Mouse (Mus musculus): ENCODE results near the gene Tnfsf13. TPM values are rescaled to one million over a fixed set of nuclear protein-coding genes. Genes with fewer than 3 reads are reported as not detected.

The Tnfsf13 gene
- polyA plus RNA-seq, 1 experiment: not detected

GRCm38 (mm10) chr11:69635471-69635870 is 50.1 kb downstream of the Tnfsf13 start:
- no peak for TF ChIP-seq GATA1 (IDR thresholded peaks at IDR 0.05; ENCODE audit: low read length)

- TF ChIP-seq GATA1 (IDR thresholded peaks at IDR 0.05; ENCODE audit: low read length): no peak
Observed at GRCm38 (mm10) chr11:69633128-69633866, 52.3 kb downstream of the Tnfsf13 start.

Other genes with a start within 250 kb of the Tnfsf13 start
- 0.01 and 0.02 TPM in 2 replicates for gene Dnah2, start 136.7 kb downstream of the Tnfsf13 start, polyA plus RNA-seq (2012)
- gene Efnb3, start 125.6 kb downstream of the Tnfsf13 start, polyA plus RNA-seq (2012): 0.66 and 0.68 TPM in 2 replicates
- gene Wrap53, start 105.5 kb downstream of the Tnfsf13 start, polyA plus RNA-seq (2012): 11.0 and 23.0 TPM in 2 replicates
- 209 and 211 TPM in 2 replicates for gene Trp53, start 105.4 kb downstream of the Tnfsf13 start, polyA plus RNA-seq (2012)
- gene Atp1b2, start 79.8 kb downstream of the Tnfsf13 start, polyA plus RNA-seq (2012): 69.6 and 87.4 TPM in 2 replicates
- gene Shbg, start 67.9 kb downstream of the Tnfsf13 start, polyA plus RNA-seq (2012): not detected in 2 replicates
- not detected in 2 replicates for gene Sat2, start 63.8 kb downstream of the Tnfsf13 start, polyA plus RNA-seq (2012)
- gene Fxr2, start 52.8 kb downstream of the Tnfsf13 start, polyA plus RNA-seq (2012): 76.6 and 104 TPM in 2 replicates
- 0.30 and 0.49 TPM in 2 replicates for gene Sox15, start 30.5 kb downstream of the Tnfsf13 start, polyA plus RNA-seq (2012)
- gene Mpdu1, start 23.1 kb downstream of the Tnfsf13 start, polyA plus RNA-seq (2012): 24.4 and 30.0 TPM in 2 replicates
- gene Cd68, start 19.6 kb downstream of the Tnfsf13 start, polyA plus RNA-seq (2012): 1.1 and 1.2 TPM in 2 replicates
- 326 and 403 TPM in 2 replicates for gene Eif4a1, start 13.4 kb downstream of the Tnfsf13 start, polyA plus RNA-seq (2012)
- gene Senp3, start 3.7 kb downstream of the Tnfsf13 start, polyA plus RNA-seq (2012): 117 and 153 TPM in 2 replicates
- gene Tnfsf12, start 10.1 kb upstream of the Tnfsf13 start, polyA plus RNA-seq (2012): not detected in 2 replicates
- not detected in 2 replicates for gene Tnfsfm13, start 10.3 kb upstream of the Tnfsf13 start, polyA plus RNA-seq (2012)
- gene Polr2a, start 72.9 kb upstream of the Tnfsf13 start, polyA plus RNA-seq (2012): 65.1 and 65.3 TPM in 2 replicates
- not detected in 2 replicates for gene Slc35g3, start 76.2 kb upstream of the Tnfsf13 start, polyA plus RNA-seq (2012)
- 14.5 and 15.2 TPM in 2 replicates for gene Zbtb4, start 80.1 kb upstream of the Tnfsf13 start, polyA plus RNA-seq (2012)
- gene Chrnb1, start 110.2 kb upstream of the Tnfsf13 start, polyA plus RNA-seq (2012): 0.03 and 0.11 TPM in 2 replicates
- gene Fgf11, start 116.1 kb upstream of the Tnfsf13 start, polyA plus RNA-seq (2012): 0.39 and 0.53 TPM in 2 replicates
- gene Tmem102, start 119.8 kb upstream of the Tnfsf13 start, polyA plus RNA-seq (2012): not detected in 2 replicates
- gene Gm39566, start 129.5 kb upstream of the Tnfsf13 start, polyA plus RNA-seq (2012): not detected in 2 replicates
- gene Spem2, start 132.7 kb upstream of the Tnfsf13 start, polyA plus RNA-seq (2012): not detected in 2 replicates
- gene Spem1, start 136.4 kb upstream of the Tnfsf13 start, polyA plus RNA-seq (2012): not detected in 2 replicates
- gene Nlgn2, start 152.0 kb upstream of the Tnfsf13 start, polyA plus RNA-seq (2012): 0.99 and 1.1 TPM in 2 replicates
- 404 and 460 TPM in 2 replicates for gene Tmem256, start 152.7 kb upstream of the Tnfsf13 start, polyA plus RNA-seq (2012)
- 43.0 and 56.9 TPM in 2 replicates for gene Plscr3, start 160.6 kb upstream of the Tnfsf13 start, polyA plus RNA-seq (2012)
- 0.09 and 0.91 TPM in 2 replicates for gene Tnk1, start 172.9 kb upstream of the Tnfsf13 start, polyA plus RNA-seq (2012)
- gene Tmem95, start 192.2 kb upstream of the Tnfsf13 start, polyA plus RNA-seq (2012): not detected in 2 replicates
- 0.27 and 0.39 TPM in 2 replicates for gene Kctd11, start 195.6 kb upstream of the Tnfsf13 start, polyA plus RNA-seq (2012)
- gene Acap1, start 209.8 kb upstream of the Tnfsf13 start, polyA plus RNA-seq (2012): 107 and 119 TPM in 2 replicates
- 1.0 and 1.5 TPM in 2 replicates for gene 2810408A11Rik, start 215.2 kb upstream of the Tnfsf13 start, polyA plus RNA-seq (2012)
- gene Neurl4, start 215.3 kb upstream of the Tnfsf13 start, polyA plus RNA-seq (2012): 83.2 and 85.5 TPM in 2 replicates
- 246 and 266 TPM in 2 replicates for gene Gps2, start 228.1 kb upstream of the Tnfsf13 start, polyA plus RNA-seq (2012)
- gene Eif5a, start 236.2 kb upstream of the Tnfsf13 start, polyA plus RNA-seq (2012): 3,518 and 5,018 TPM in 2 replicates

Measured in G1E-ER4 (cell line).